Mouse (Mus musculus) limb, embryonic 12.5 days (tissue): ENCODE results near the gene Slc41a2. TPM values are rescaled to one million over a fixed set of nuclear protein-coding genes. Genes with fewer than 3 reads are reported as not detected.

Source experiments
- ATAC-seq: fragments of 200-750 bp; cut with Nextera tagmentation; 2 replicates; pipeline ENCODE4 v1.8.0; 2017; ENCODE audit warnings: low read depth, moderate TSS enrichment; ENCODE audit not compliant: insufficient number of reproducible peaks, insufficient read depth, low FRiP score, low TSS enrichment
- H3K27ac ChIP-seq: fragments of 300-500 bp; sonication (generic); 2 replicates; pipeline ENCODE4 v1.5.1; 2016; ENCODE audit warnings: mild to moderate bottlenecking, moderate library complexity
- H3K27me3 ChIP-seq: fragments of 300-500 bp; sonication (generic); 2 replicates; pipeline ENCODE4 v1.6.1; 2016; ENCODE audit warnings: mild to moderate bottlenecking, moderate library complexity
- H3K36me3 ChIP-seq: fragments of 300-500 bp; sonication (generic); 2 replicates; pipeline ENCODE4 v1.6.1; 2016; ENCODE audit warnings: mild to moderate bottlenecking, moderate library complexity
- H3K4me1 ChIP-seq: fragments of 300-500 bp; sonication (generic); replicated peaks from 2 replicates; pipeline ENCODE4 v1.6.1; 2016
- H3K4me2 ChIP-seq: fragments of 300-500 bp; sonication (generic); 2 replicates; pipeline ENCODE4 v1.6.1; 2016; ENCODE audit warnings: mild to moderate bottlenecking, moderate library complexity
- H3K4me3 ChIP-seq: fragments of 300-500 bp; sonication (generic); replicated peaks from 2 replicates; pipeline ENCODE4 v1.5.1; 2016; ENCODE audit warnings: mild to moderate bottlenecking
- H3K9ac ChIP-seq: fragments of 300-500 bp; sonication (generic); replicated peaks from 2 replicates; pipeline ENCODE4 v1.6.1; 2016; ENCODE audit warnings: mild to moderate bottlenecking, moderate library complexity
- H3K9me3 ChIP-seq: fragments of 300-500 bp; sonication (generic); 2 replicates; pipeline ENCODE4 v1.6.1; 2016; ENCODE audit warnings: mild to moderate bottlenecking, moderate library complexity
- WGBS: fragments of 180-500 bp; shearing (Covaris S2); methylation state at CpG from one replicate; pipeline ENCODE4 v1.1.7; 2016; 5-methylcytosine and 5-hydroxymethylcytosine counted together
- polyA plus RNA-seq: library from polyadenylated mRNA; unstranded; fragments of >200 nt; fragmentation: Nextera tagmentation; extraction: Ambion mirVana; gene quantifications from 2 replicates; pipeline ENCODE4 v1.2.1, GENCODE M21; 2016

The Slc41a2 gene
- polyA plus RNA-seq, 1 experiment from 2014 or later: 0.44 TPM

DNA sequence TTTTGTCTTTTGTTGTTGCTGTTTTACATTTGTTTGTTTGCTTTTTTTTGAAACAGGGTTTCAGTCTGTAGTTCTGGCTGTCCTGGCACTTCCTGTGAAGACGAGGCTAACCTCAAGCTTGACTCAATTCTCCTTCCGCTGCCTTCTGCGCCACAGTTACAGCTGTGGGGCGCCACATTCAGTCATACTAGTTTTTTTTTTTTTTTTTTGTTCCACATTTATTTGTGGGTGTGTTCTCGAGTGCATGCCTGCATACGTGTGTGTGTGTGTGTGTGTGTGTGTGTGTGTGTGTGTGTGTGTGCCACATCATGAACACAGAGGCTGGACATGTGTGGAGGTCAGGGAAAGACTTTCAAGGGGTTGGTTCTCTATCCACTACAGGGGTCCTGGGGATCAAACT, 7.3 kb downstream of the Slc41a2 start:
- Histone ChIP-seq H3K9me3 (no peaks in the 10 kb centered on the region), H3K4me3 (no peak overlapping the region), H3K9ac (no peak overlapping the region), H3K27ac (no peak overlapping the region), H3K4me2 (no peak overlapping the region), H3K27me3 (peaks cover 32% of the 10 kb centered on the region), H3K4me1 (no peaks in the 10 kb centered on the region), H3K36me3 (no peaks in the 10 kb centered on the region)
- ATAC-seq: no peak
- 77% methylated on average over 6 of the region's 6 CpGs for WGBS

GRCm38 (mm10) chr10:83328791-83329190, 8.9 kb downstream of the Slc41a2 start:
- H3K27ac ChIP-seq: no peak overlapping the region
- H3K36me3 ChIP-seq: no peaks in the 10 kb centered on the region
- H3K4me3 ChIP-seq: no peak overlapping the region
- peaks cover 16% of the 10 kb centered on the region for H3K27me3 ChIP-seq
- no peak overlapping the region for H3K9ac ChIP-seq
- no peaks in the 10 kb centered on the region for H3K4me1 ChIP-seq
- no peak overlapping the region for H3K4me2 ChIP-seq
- no peak for ATAC-seq
- 64% methylated on average over 5 of the region's 5 CpGs for WGBS
- H3K9me3 ChIP-seq: no peaks in the 10 kb centered on the region

GRCm38 (mm10) chr10:83326648-83327285, 10.9 kb downstream of the Slc41a2 start:
- Histone ChIP-seq H3K27ac (no peak overlapping the region), H3K4me1 (no peaks in the 10 kb centered on the region), H3K4me2 (no peak overlapping the region), H3K9ac (no peak overlapping the region), H3K27me3 (peaks cover 2% of the 10 kb centered on the region; the same call in 1 of the 2 replicates), H3K36me3 (no peaks in the 10 kb centered on the region), H3K4me3 (no peak overlapping the region), H3K9me3 (no peaks in the 10 kb centered on the region)
- WGBS: 89% methylated on average over 14 of the region's 14 CpGs
- ATAC-seq: no peak

- Histone ChIP-seq H3K4me1 (no peaks in the 10 kb centered on the region), H3K27ac (no peak overlapping the region), H3K36me3 (no peaks in the 10 kb centered on the region), H3K9ac (no peak overlapping the region), H3K27me3 (no peaks in the 10 kb centered on the region), H3K9me3 (no peaks in the 10 kb centered on the region), H3K4me2 (no peak overlapping the region), H3K4me3 (no peak overlapping the region)
- WGBS: 95% methylated on average over 1 of the region's 1 CpGs
- ATAC-seq: no peak
Measured at GRCm38 (mm10) chr10:83325903-83326302, 11.8 kb downstream of the Slc41a2 start.

DNA sequence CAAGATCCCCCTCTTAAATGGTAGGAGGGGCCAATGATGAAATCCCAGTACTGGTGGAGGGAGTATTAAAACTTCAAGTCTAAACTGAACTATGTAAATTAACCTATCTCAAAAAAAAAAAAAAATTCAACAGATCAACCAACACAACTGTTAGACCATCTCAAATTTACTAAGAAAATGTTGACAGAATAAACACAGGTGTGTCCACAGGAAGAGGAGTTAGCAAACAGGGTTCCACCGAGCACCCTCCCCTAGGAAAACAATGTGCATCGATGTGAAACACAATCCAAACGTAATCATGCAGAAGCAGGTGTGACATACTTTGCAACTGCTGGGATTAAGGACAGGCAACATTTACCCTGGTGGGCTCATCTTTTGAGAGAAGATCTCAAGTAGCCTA, 12.8 kb downstream of the Slc41a2 start:
- H3K9me3 ChIP-seq: no peaks in the 10 kb centered on the region
- ATAC-seq: no peak
- H3K4me2 ChIP-seq: no peak overlapping the region
- 86% methylated on average over 3 of the region's 3 CpGs for WGBS
- H3K9ac ChIP-seq: no peak overlapping the region
- H3K4me1 ChIP-seq: no peaks in the 10 kb centered on the region
- no peak overlapping the region for H3K4me3 ChIP-seq
- H3K27me3 ChIP-seq: no peaks in the 10 kb centered on the region
- no peak overlapping the region for H3K27ac ChIP-seq
- H3K36me3 ChIP-seq: no peaks in the 10 kb centered on the region

GRCm38 (mm10) chr10:83322551-83323100, 15.1 kb downstream of the Slc41a2 start:
- H3K9ac ChIP-seq: no peak overlapping the region
- no peak overlapping the region for H3K4me2 ChIP-seq
- no peaks in the 10 kb centered on the region for H3K4me1 ChIP-seq
- H3K9me3 ChIP-seq: no peaks in the 10 kb centered on the region
- no peak overlapping the region for H3K27ac ChIP-seq
- H3K4me3 ChIP-seq: no peak overlapping the region
- H3K27me3 ChIP-seq: no peaks in the 10 kb centered on the region
- ATAC-seq: no peak
- no peaks in the 10 kb centered on the region for H3K36me3 ChIP-seq
- WGBS: 51% methylated on average over 7 of the region's 7 CpGs

DNA sequence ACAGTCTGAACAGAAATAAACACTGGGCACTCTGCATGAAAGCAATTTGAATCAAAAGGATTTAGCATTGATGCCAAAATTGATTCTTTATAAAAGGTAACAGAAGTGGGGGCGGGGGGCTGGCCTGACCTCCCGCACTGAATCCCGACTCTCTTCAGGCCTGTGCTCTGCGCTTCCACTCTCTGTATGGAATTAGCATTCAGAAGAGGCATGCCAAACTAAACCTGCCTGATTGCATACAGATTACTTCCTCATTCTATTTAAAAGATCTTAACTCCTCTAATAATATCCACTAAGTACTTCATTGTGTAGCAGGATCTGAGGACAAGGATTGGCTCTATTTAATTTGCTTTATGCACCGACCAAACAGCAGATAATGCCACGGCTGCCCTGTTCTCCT, 16.2 kb downstream of the Slc41a2 start:
- H3K27me3 ChIP-seq: no peaks in the 10 kb centered on the region
- WGBS: 85% methylated on average over 6 of the region's 6 CpGs
- no peaks in the 10 kb centered on the region for H3K36me3 ChIP-seq
- no peaks in the 10 kb centered on the region for H3K9me3 ChIP-seq
- no peaks in the 10 kb centered on the region for H3K4me1 ChIP-seq
- no peak overlapping the region for H3K4me2 ChIP-seq
- ATAC-seq: no peak
- H3K27ac ChIP-seq: no peak overlapping the region
- H3K4me3 ChIP-seq: no peak overlapping the region
- H3K9ac ChIP-seq: no peak overlapping the region

DNA sequence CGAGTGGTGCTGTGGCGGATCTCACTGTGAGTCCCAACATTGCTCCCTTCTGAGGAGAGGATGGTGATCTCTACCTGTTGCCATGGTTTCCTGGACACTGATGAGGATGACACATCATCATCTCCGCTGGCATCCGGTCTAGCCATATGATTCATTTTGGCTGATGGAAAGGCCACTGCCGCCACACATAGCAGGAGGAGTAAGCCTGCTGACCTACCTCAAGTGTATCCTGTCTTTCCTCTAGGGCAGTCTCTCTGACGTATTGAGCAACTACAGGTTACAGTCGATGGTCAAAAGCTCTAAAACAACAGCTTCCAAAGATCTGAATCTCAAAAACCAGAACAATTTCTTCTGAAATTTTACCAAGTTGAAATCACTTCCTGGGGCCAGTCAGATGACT, 16.8 kb downstream of the Slc41a2 start:
- Histone ChIP-seq H3K27ac (no peak overlapping the region), H3K9ac (no peak overlapping the region), H3K27me3 (no peaks in the 10 kb centered on the region), H3K4me2 (no peak overlapping the region), H3K4me1 (no peaks in the 10 kb centered on the region), H3K9me3 (no peaks in the 10 kb centered on the region), H3K4me3 (no peak overlapping the region), H3K36me3 (no peaks in the 10 kb centered on the region)
- 91% methylated on average over 7 of the region's 7 CpGs for WGBS
- no peak for ATAC-seq

GRCm38 (mm10) chr10:83320396-83320795, 17.3 kb downstream of the Slc41a2 start:
- 78% methylated on average over 6 of the region's 6 CpGs for WGBS

DNA sequence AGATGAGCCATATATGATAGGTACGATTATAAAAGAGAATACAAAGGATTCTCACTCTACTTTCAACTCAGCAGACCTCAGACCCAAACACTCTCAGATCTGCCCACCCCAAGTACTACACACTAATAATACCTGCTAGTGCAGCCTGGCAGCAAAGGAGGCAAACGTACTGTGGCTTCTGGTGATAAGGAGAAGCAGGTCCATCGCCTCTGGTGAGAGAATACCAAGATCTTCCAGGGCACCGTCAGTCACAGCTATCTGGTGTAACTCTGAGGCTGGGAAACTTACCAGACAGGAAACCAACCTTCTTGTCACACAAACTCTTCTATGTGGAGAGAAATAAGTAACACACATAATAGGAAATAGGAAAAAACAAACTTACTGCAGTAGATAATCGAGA, 24.6 kb downstream of the Slc41a2 start:
- Histone ChIP-seq H3K9me3 (0 out of 2 replicates have a peak, but pooled peaks cover 6% of the 10 kb centered on the region), H3K4me2 (no peak overlapping the region), H3K4me3 (no peak overlapping the region), H3K9ac (no peak overlapping the region), H3K27ac (no peak overlapping the region), H3K36me3 (no peaks in the 10 kb centered on the region), H3K27me3 (peaks cover 8% of the 10 kb centered on the region), H3K4me1 (no peaks in the 10 kb centered on the region)
- no peak for ATAC-seq
- WGBS: 85% methylated on average over 5 of the region's 5 CpGs

More at GRCm38 (mm10) chr10:83320396-83320795, 17.3 kb downstream of the Slc41a2 start:
- no peaks in the 10 kb centered on the region for H3K4me1 ChIP-seq
- no peaks in the 10 kb centered on the region for H3K9me3 ChIP-seq
- H3K27me3 ChIP-seq: no peaks in the 10 kb centered on the region
- no peaks in the 10 kb centered on the region for H3K36me3 ChIP-seq
- H3K4me2 ChIP-seq: no peak overlapping the region
- H3K4me3 ChIP-seq: no peak overlapping the region
- H3K27ac ChIP-seq: no peak overlapping the region
- no peak for ATAC-seq
- no peak overlapping the region for H3K9ac ChIP-seq

GRCm38 (mm10) chr10:83310356-83310755, 27.3 kb downstream of the Slc41a2 start:
- WGBS: 89% methylated on average over 7 of the region's 7 CpGs

GRCm38 (mm10) chr10:83301687-83302086, 36.0 kb downstream of the Slc41a2 start:
- Histone ChIP-seq H3K9ac (no peak overlapping the region), H3K36me3 (no peaks in the 10 kb centered on the region), H3K4me1 (peaks cover 6% of the 10 kb centered on the region), H3K27me3 (0 out of 2 replicates have a peak, but pooled peaks cover under 1% of the 10 kb centered on the region), H3K4me3 (no peak overlapping the region), H3K27ac (no peak overlapping the region), H3K4me2 (no peak overlapping the region), H3K9me3 (no peaks in the 10 kb centered on the region)
- ATAC-seq: no peak
- 79% methylated on average over 4 of the region's 4 CpGs for WGBS

More at GRCm38 (mm10) chr10:83310356-83310755, 27.3 kb downstream of the Slc41a2 start:
- Histone ChIP-seq H3K27ac (no peak overlapping the region), H3K27me3 (peaks cover 8% of the 10 kb centered on the region), H3K4me2 (no peak overlapping the region), H3K9ac (no peak overlapping the region), H3K9me3 (0 out of 2 replicates have a peak, but pooled peaks cover 6% of the 10 kb centered on the region), H3K4me1 (no peaks in the 10 kb centered on the region), H3K4me3 (no peak overlapping the region), H3K36me3 (no peaks in the 10 kb centered on the region)
- ATAC-seq: no peak
